Mouse (Mus musculus): ENCODE results near the gene Slc36a2. TPM values are rescaled to one million over a fixed set of nuclear protein-coding genes. Genes with fewer than 3 reads are reported as not detected.

Slc36a2 gene
- polyA plus RNA-seq, 1 experiment from 2014 or later = not detected

DNA sequence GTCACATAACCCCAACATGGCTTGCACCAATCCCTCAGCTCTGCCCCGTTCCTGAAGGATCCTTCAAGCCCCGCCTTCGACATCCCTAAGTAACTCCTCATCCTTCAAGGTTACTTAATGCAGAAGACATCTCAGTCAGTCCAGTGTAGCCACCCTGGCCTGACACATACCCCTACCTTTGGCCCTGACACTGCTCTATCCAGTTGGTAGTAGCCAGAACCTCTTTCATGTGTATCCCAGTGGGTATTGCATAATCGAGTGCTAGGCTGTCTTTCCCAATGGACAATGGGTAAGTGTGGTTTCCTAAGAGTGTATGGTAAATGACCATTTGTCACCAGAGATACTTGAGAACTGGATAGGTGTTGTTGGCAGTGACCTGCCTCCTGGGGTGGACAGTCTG, 6.0 kb downstream of the Slc36a2 start:
- H3K27ac ChIP-seq = no peak overlapping the region
- no peaks in the 10 kb centered on the region for H3K36me3 ChIP-seq (replicated peaks)
- no peak overlapping the region for H3K9ac ChIP-seq
- WGBS = 83% methylated on average over 4 of the region's 4 CpGs
- H3K4me3 ChIP-seq (replicated peaks) = no peak overlapping the region
- no peaks in the 10 kb centered on the region for H3K4me1 ChIP-seq
- H3K9me3 ChIP-seq = no peaks in the 10 kb centered on the region
- H3K27me3 ChIP-seq = no peaks in the 10 kb centered on the region
- no peak overlapping the region for H3K4me2 ChIP-seq
- no peak for ATAC-seq (ENCODE audit: low FRiP score)

DNA sequence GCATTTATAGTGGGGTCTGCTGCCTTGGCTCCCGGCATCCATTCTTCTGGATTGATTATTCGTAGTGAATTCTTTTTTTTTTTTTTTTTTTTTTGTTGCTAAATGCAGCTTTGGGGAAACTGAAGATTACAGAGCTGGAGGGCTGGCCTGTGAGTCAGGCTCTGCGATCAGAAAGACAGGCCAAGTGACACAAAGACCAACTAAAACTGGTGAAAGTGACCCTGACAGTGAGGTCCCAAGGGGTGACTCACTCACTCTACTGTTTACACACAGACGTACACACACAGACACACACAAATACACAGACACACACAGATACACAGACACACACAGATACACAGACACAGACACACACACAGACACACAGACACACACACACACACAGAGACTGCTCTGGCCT, 14.4 kb downstream of the Slc36a2 start:
- 80% methylated on average over 4 of the region's 4 CpGs for WGBS
- ATAC-seq (ENCODE audit: low FRiP score) = no peak
- H3K9ac ChIP-seq = no peak overlapping the region
- no peaks in the 10 kb centered on the region for H3K36me3 ChIP-seq (replicated peaks)
- no peaks in the 10 kb centered on the region for H3K27me3 ChIP-seq
- H3K4me3 ChIP-seq (replicated peaks) = no peak overlapping the region
- H3K4me2 ChIP-seq = no peak overlapping the region
- no peaks in the 10 kb centered on the region for H3K9me3 ChIP-seq
- no peak overlapping the region for H3K27ac ChIP-seq
- no peaks in the 10 kb centered on the region for H3K4me1 ChIP-seq

DNA sequence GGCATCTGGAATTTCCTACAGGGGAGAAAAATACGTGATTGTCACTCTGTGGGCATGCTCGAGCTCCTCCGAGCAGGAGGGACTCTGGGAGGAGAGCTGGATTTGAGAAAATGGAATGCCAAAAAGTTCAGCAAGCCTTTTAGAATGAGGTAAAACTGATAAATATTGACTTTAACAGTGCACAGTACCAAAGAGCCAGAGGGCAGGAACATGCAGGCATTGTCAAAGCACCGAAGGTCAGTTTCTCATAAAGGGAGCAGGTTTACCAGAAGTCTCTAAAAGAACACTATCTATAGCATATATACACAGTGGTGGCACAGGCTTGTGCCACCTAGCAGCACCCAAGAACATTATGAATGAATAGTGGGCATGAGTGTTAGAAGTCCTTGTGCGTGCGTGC, 16.0 kb downstream of the Slc36a2 start:
- H3K4me2 ChIP-seq = no peak overlapping the region
- no peak overlapping the region for H3K27ac ChIP-seq
- no peak overlapping the region for H3K9ac ChIP-seq
- no peaks in the 10 kb centered on the region for H3K27me3 ChIP-seq
- no peaks in the 10 kb centered on the region for H3K4me1 ChIP-seq
- no peak for ATAC-seq (ENCODE audit: low FRiP score)
- H3K4me3 ChIP-seq (replicated peaks) = no peak overlapping the region
- WGBS = 92% methylated on average over 6 of the region's 6 CpGs
- no peaks in the 10 kb centered on the region for H3K36me3 ChIP-seq (replicated peaks)
- H3K9me3 ChIP-seq = no peaks in the 10 kb centered on the region

DNA sequence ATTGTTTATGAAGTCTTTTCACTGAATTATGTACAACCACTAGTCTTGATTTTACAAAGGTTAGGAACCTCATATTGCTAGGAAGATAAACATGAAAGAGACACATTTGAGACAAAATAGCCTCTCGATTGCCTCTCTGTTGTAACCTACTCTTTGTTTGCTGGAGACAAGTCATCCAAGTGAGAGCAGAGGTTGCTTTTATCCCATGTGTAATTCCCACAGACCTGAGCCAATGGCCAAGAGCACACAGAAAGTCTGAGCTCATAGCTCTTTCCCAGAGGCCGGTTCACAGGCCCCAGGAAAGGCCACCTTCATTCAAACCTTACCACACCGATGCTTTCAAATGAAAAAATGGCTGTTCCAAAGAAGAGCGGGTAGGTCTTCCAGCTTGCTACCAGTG, 16.4 kb downstream of the Slc36a2 start:
- no peak overlapping the region for H3K4me3 ChIP-seq (replicated peaks)
- no peak for ATAC-seq (ENCODE audit: low FRiP score)
- H3K9me3 ChIP-seq = no peaks in the 10 kb centered on the region
- 86% methylated on average over 4 of the region's 4 CpGs for WGBS
- no peak overlapping the region for H3K9ac ChIP-seq
- no peak overlapping the region for H3K27ac ChIP-seq
- H3K27me3 ChIP-seq = no peaks in the 10 kb centered on the region
- H3K36me3 ChIP-seq (replicated peaks) = no peaks in the 10 kb centered on the region
- H3K4me2 ChIP-seq = no peak overlapping the region
- H3K4me1 ChIP-seq = no peaks in the 10 kb centered on the region

DNA sequence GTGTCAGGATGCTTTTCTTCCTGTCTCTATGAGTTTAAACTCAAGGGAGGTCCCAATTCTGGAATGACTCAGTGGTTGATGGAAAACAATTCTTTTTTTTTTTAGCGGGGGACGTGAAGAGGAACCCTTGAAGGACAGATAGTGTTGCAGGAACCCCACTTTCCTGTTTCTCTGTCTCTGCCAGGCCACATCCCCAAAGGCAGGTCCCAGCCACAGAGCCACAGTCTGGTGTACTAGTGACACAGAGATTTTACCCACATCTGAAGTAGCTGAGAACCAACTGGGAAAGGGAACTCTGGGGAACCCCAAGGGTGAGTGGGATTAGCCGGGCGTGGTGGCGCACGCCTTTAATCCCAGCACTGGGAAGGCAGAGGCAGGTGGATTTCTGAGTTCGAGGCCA, 19.1 kb downstream of the Slc36a2 start:
- Histone ChIP-seq H3K27ac (no peak overlapping the region), H3K9ac (no peak overlapping the region), H3K27me3 (no peaks in the 10 kb centered on the region), H3K36me3 (replicated peaks) (no peaks in the 10 kb centered on the region), H3K4me3 (replicated peaks) (no peak overlapping the region), H3K9me3 (no peaks in the 10 kb centered on the region), H3K4me1 (no peaks in the 10 kb centered on the region), H3K4me2 (no peak overlapping the region)
- no peak for ATAC-seq (ENCODE audit: low FRiP score)
- 87% methylated on average over 7 of the region's 7 CpGs for WGBS

DNA sequence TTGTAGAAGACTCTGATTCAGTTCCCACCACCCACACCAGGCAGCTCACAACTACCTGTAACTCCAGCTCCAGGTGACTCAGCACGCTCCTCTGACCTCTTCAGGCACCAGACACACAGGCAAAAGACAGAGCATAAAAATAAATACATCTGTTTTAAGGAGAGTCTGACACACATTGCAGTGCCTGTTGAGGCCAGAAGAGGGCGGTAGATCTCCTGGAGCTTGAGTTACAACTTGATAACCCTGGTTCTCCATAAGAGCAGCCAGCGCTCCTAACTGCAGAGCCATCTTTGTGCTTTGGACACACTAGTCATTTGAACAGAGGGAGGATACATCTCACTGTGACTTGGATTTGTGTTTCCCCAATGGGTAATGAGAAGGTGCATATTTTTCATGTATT, 20.2 kb downstream of the Slc36a2 start:
- Histone ChIP-seq H3K4me2 (no peak overlapping the region), H3K9me3 (no peaks in the 10 kb centered on the region), H3K27me3 (no peaks in the 10 kb centered on the region), H3K9ac (no peak overlapping the region), H3K4me1 (no peaks in the 10 kb centered on the region), H3K27ac (no peak overlapping the region), H3K36me3 (replicated peaks) (no peaks in the 10 kb centered on the region), H3K4me3 (replicated peaks) (no peak overlapping the region)
- 44% methylated on average over 3 of the region's 3 CpGs for WGBS
- no peak for ATAC-seq (ENCODE audit: low FRiP score)

DNA sequence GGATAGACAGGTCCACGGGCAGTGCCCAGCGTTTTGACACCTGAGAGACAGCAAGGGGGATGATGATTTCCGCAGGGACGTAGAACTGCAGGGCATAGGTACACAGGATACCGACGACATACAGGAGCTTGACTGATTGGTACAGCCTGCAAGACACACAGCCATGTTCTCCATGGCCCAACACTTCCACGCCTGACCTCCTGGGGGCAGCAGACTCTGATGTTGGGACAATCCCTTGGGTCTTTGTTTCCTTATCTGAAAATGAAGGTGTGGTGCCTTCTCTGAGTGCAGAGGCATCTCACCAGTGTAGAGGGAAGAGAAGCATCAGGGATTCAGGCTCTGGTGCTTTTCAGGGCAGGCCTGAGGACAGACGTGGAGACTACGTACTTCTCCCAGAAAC, 22.2 kb downstream of the Slc36a2 start:
- WGBS = 51% methylated on average over 9 of the region's 9 CpGs
- no peak for ATAC-seq (ENCODE audit: low FRiP score)
- Histone ChIP-seq H3K4me3 (replicated peaks) (no peak overlapping the region), H3K27ac (no peak overlapping the region), H3K9ac (no peak overlapping the region), H3K4me1 (no peaks in the 10 kb centered on the region), H3K9me3 (no peaks in the 10 kb centered on the region), H3K4me2 (no peak overlapping the region), H3K27me3 (no peaks in the 10 kb centered on the region), H3K36me3 (replicated peaks) (no peaks in the 10 kb centered on the region)

DNA sequence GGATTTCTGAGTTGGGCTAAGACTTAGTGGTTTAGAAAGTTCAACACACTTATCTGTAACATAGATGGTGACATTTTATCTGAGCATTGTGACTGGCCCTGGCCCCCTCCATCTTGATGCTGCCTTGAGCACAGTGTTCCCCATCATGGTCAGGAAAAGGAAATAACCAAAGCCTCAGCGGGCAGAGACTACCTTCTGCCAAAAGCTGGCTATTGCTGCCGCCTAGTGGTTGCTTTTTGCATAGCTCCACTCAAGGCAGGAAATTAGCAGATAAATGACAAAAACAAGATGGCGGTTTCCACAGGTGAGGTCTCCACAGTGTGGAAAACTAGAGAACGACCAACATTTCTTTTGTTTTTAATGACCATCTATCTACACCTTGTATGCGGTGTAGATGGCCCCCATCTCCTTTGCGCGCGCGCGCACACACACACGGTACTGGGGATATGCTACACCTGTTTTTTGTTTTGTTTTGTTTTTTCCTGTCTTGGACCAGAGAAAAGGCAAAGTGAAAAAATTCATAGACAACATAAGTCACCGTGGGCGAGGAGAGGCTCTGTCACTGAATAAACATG, 26.0 kb downstream of the Slc36a2 start:
- Histone ChIP-seq H3K9me3 (no peaks in the 10 kb centered on the region), H3K9ac (no peak overlapping the region), H3K36me3 (replicated peaks) (no peaks in the 10 kb centered on the region), H3K4me1 (no peaks in the 10 kb centered on the region), H3K27me3 (no peaks in the 10 kb centered on the region), H3K4me2 (no peak overlapping the region), H3K4me3 (replicated peaks) (no peak overlapping the region), H3K27ac (no peak overlapping the region)
- ATAC-seq (ENCODE audit: low FRiP score) = no peak
- WGBS = 53% methylated on average over 13 of the region's 13 CpGs

DNA sequence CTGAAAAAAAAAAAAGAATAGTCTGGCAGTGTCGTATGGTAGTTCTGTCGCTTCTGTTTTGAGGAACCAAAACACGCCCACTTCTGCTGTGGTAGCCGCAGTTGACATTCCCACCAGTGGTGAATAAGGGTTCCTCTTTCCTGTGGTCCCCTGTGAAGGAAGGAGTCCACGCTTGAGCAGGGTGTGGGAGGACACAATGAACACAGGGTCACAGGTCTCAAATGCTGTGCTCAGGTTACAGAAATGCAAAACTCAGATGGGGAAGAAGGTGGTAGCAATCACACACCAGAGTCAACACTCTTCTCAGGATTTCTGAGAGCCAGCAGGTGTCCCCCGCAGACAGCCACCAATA, 29.8 kb downstream of the Slc36a2 start:
- no peak overlapping the region for H3K9ac ChIP-seq
- no peaks in the 10 kb centered on the region for H3K27me3 ChIP-seq
- H3K27ac ChIP-seq = no peak overlapping the region
- H3K9me3 ChIP-seq = no peaks in the 10 kb centered on the region
- no peak overlapping the region for H3K4me2 ChIP-seq
- whole genome bisulfite sequencing = 85% methylated on average over 6 of the region's 6 CpGs
- no peaks in the 10 kb centered on the region for H3K4me1 ChIP-seq
- no peak for ATAC-seq (ENCODE audit: low FRiP score)
- H3K4me3 ChIP-seq (replicated peaks) = no peak overlapping the region
- no peaks in the 10 kb centered on the region for H3K36me3 ChIP-seq (replicated peaks)

DNA sequence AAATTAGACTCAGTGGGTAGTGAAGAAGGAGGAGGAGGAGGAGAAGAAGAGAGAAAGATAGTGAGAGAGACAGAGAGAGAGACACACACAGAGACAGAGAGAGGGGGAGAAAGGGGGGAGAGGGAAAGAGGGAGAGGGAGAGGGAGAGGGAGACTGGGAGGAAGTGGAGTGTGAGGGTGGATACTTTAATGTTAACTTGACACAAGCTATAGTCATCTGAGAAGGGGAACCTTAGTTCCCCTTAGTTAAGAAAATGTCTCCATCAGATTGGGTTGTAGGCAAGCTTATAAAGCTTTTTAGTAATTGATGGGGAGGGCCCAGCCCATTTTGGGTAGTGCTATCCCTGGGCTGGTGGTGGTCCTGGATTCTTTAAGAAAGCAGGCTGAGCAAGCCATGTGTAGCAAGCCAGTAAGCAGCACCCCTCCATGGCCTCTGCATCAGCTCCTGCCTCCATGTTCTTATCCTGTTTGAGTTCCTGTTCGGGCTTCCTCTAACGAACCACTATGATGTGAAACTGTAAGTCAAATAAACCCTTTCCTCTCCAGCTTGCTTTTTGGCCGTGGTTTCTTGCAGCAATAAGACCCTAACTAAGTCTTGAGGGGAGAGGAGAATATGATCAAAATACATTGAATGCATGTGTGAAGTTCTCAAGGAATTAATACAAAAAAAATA, 30.3 kb downstream of the Slc36a2 start:
- H3K4me1 ChIP-seq = no peaks in the 10 kb centered on the region
- no peaks in the 10 kb centered on the region for H3K27me3 ChIP-seq
- no peak overlapping the region for H3K9ac ChIP-seq
- ATAC-seq (ENCODE audit: low FRiP score) = no peak
- no peak overlapping the region for H3K4me3 ChIP-seq (replicated peaks)
- no peak overlapping the region for H3K4me2 ChIP-seq
- no peak overlapping the region for H3K27ac ChIP-seq
- H3K9me3 ChIP-seq = no peaks in the 10 kb centered on the region
- 71% methylated on average over 3 of the region's 3 CpGs for WGBS
- H3K36me3 ChIP-seq (replicated peaks) = no peaks in the 10 kb centered on the region

DNA sequence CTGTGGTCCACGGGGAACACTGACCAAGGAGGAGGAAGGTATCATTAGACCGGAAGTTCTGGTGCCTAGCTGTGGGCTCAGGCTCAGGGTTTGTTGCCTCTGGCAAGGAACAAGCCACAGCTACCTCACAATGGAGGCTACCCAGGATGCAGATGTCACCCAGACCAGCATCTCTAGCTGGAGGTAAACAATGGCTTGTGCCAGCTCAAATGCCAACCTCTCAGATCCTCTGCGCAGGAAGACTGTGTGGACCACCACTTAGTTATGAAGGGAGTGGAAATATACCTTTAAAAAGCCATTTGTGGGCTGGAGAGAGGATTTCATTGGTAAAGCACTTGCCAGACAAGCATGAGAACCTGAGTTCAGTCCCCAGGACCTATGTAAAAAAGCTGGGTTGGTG, 33.3 kb downstream of the Slc36a2 start, which contains the start of gene Slc36a3:
Gene Slc36a3, minus strand, starts transcription at position 101 of the 400 bp plus-strand sequence.
- Histone ChIP-seq H3K27me3 (0 out of 2 replicates have a peak, but pooled peaks cover 4% of the 10 kb centered on the region), H3K9me3 (no peaks in the 10 kb centered on the region), H3K36me3 (replicated peaks) (no peaks in the 10 kb centered on the region), H3K27ac (no peak within 1 kb of the TSS), H3K4me2 (no peak within 1 kb of the TSS), H3K4me3 (replicated peaks) (no peak within 1 kb of the TSS), H3K4me1 (no peaks in the 10 kb centered on the region), H3K9ac (no peak within 1 kb of the TSS)
- 74% methylated on average over 3 of the region's 3 CpGs for WGBS
- ATAC-seq (ENCODE audit: low FRiP score) = no peak

DNA sequence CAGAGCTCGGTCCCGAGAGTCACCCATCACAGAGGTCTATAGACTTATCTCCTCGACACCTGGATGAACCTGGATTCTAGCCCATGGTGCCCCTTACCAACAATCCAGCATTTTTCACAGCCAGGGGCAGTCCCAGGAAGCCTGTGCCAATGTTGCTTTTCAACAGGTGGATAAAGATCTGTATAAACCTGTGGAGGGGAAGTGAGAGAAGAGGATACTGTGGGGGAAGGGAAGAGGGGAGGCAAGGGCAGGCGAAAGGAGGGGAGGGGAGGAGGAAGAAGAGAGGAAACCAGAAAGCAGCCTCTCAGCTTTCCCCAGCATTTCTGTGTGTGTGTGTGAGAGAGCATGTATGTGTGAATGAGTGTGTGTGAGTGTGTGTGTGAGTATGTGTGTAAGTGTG, 36.4 kb downstream of the Slc36a2 start:
- no peak for ATAC-seq (ENCODE audit: low FRiP score)
- Histone ChIP-seq H3K4me1 (no peaks in the 10 kb centered on the region), H3K4me3 (replicated peaks) (no peak overlapping the region), H3K4me2 (no peak overlapping the region), H3K9me3 (no peaks in the 10 kb centered on the region), H3K36me3 (replicated peaks) (no peaks in the 10 kb centered on the region), H3K27ac (no peak overlapping the region), H3K27me3 (0 out of 2 replicates have a peak, but pooled peaks cover 4% of the 10 kb centered on the region), H3K9ac (no peak overlapping the region)
- 87% methylated on average over 4 of the region's 4 CpGs for WGBS

DNA sequence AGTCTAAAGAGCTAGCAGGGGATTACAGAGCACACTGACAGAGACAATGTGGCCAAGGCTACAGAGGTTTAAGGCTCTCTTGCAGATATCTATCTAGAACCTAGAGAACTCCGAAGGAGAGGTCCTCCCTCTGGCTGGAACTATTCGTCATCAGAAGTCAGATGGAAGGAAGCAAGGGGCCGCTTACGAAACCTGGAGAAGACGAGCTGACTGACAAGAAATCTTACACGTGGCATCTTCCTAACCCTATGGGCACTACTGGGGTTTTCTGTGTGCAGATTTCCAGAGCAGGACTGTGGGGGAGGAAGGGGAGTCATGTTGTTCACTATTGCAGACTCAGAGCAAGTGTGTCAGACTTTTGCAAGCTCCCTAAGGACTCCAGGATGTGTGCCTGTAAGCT, 37.5 kb downstream of the Slc36a2 start:
- H3K4me1 ChIP-seq = no peaks in the 10 kb centered on the region
- no peak overlapping the region for H3K4me2 ChIP-seq
- H3K9ac ChIP-seq = no peak overlapping the region
- H3K4me3 ChIP-seq (replicated peaks) = no peak overlapping the region
- ATAC-seq (ENCODE audit: low FRiP score) = no peak
- H3K27me3 ChIP-seq = 0 out of 2 replicates have a peak, but pooled peaks cover 4% of the 10 kb centered on the region
- H3K9me3 ChIP-seq = no peaks in the 10 kb centered on the region
- H3K27ac ChIP-seq = no peak overlapping the region
- H3K36me3 ChIP-seq (replicated peaks) = no peaks in the 10 kb centered on the region
- 60% methylated on average over 6 of the region's 6 CpGs for WGBS
